Mouse (Mus musculus): ENCODE data around the gene Igf2bp3.

- TF ChIP-seq CTCF (IDR thresholded peaks at IDR 0.05; ENCODE audit: borderline replicate concordance, extremely low read depth, insufficient read depth, insufficient read length) (no peak), POLR2A (IDR thresholded peaks at IDR 0.05; ENCODE audit: borderline replicate concordance, extremely low read depth, insufficient read depth, insufficient read length, poor library complexity, severe bottlenecking) (no peak)
Measured at GRCm38 (mm10) chr6:49148781-49149180, 66.0 kb downstream of the Igf2bp3 start.
